13 mouse cellular contexts compared by ENCODE assay signal in the genomic region with DNA sequence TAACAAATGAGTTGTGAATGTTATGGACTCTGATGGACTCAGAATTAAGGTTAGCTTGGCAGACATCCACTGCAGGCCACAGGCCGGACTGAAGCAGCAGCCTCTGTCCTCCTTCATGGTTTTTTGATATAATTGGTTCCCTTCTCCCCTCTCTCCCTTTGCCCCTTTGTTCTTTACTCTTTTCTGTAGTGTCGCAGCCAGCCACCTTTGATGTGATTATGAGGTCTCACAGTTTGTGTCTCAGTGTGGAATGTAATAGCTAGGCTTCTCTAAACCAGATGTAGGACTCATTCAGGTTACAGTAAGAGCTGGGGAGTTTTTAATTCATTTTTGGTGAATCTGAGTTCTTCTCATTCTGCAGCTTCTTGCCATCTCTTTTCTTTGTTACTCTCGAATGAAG.
DNase-seq lines count a peak whose midpoint lies in the region; ATAC-seq lines count a peak whose summit lies in the region.
"Had no signal": no experiment of that assay in that cellular context is flagged by ENCODE, and none has a peak within 500 bp of the region (broad histone marks: within the 10 kb centered on the region; RNA-seq: fewer than 3 reads in every experiment).

No protein-coding gene starts in this region.

- no peak overlapping the region for H3K4me3 ChIP-seq in midbrain, embryonic 10.5 days
- no peak overlapping the region for H3K4me3 ChIP-seq in midbrain, embryonic 11.5 days (ENCODE audit: low read depth, low read length)
- no peak overlapping the region for H3K4me3 ChIP-seq in hindbrain, embryonic 11.5 days (ENCODE audit: low read depth, low read length)
- no peak overlapping the region for H3K4me3 ChIP-seq in midbrain, embryonic 15.5 days
- H3K4me3 ChIP-seq in heart, embryonic 12.5 days = no peak overlapping the region
- H3K4me3 ChIP-seq: intestine, embryonic 15.5 days; limb, embryonic 15.5 days; lung, embryonic 15.5 days; megakaryocyte, embryonic 14.5 days had no signal

- DNase-seq in midbrain, embryonic 10.5 days (ENCODE audit: low spot score) = no peak
- DNase-seq in midbrain, embryonic 11.5 days (ENCODE audit: low spot score, missing footprints) = no peak
- no peak for DNase-seq in hindbrain, embryonic 11.5 days (ENCODE audit: low spot score)
- DNase-seq in thymus, postnatal 4 days = peak; percentile 37
- no peak for DNase-seq in testis, postnatal 14 days (ENCODE audit: low spot score)
- DNase-seq in liver = no peak
- DNase-seq: cerebellum, adult 8-10 months had no signal

- ATAC-seq in midbrain, embryonic 11.5 days (ENCODE audit: low FRiP score) = no peak
- no peak for ATAC-seq in hindbrain, embryonic 11.5 days (ENCODE audit: low FRiP score)
- ATAC-seq in midbrain, embryonic 15.5 days (replicated peaks) = 0 out of 2 replicates have a peak, but pooled peaks have one; percentile 12
- no peak for ATAC-seq in heart, embryonic 12.5 days (ENCODE audit: insufficient number of reproducible peaks, low FRiP score)

- peaks cover 21% of the 10 kb centered on the region for H3K4me1 ChIP-seq in midbrain, embryonic 10.5 days
- peaks cover 8% of the 10 kb centered on the region; the same call in 1 of the 2 replicates for H3K4me1 ChIP-seq in midbrain, embryonic 11.5 days (ENCODE audit: control insufficient read depth, insufficient read depth, low read length)
- peaks cover 5% of the 10 kb centered on the region for H3K4me1 ChIP-seq in hindbrain, embryonic 11.5 days (replicated peaks; ENCODE audit: control insufficient read depth, insufficient read depth, low read length)
- peaks cover 18% of the 10 kb centered on the region for H3K4me1 ChIP-seq in midbrain, embryonic 15.5 days
- peaks cover 15% of the 10 kb centered on the region for H3K4me1 ChIP-seq in heart, embryonic 12.5 days (replicated peaks)
- H3K4me1 ChIP-seq: intestine, embryonic 15.5 days had no signal

- H3K36me3 ChIP-seq in midbrain, embryonic 10.5 days = no peaks in the 10 kb centered on the region
- H3K36me3 ChIP-seq in midbrain, embryonic 11.5 days (ENCODE audit: control insufficient read depth, insufficient read depth, low read length) = no peaks in the 10 kb centered on the region
- no peaks in the 10 kb centered on the region for H3K36me3 ChIP-seq in hindbrain, embryonic 11.5 days (ENCODE audit: control insufficient read depth, insufficient read depth, low read length)
- H3K36me3 ChIP-seq in midbrain, embryonic 15.5 days (replicated peaks) = no peaks in the 10 kb centered on the region
- H3K36me3 ChIP-seq in heart, embryonic 12.5 days = no peaks in the 10 kb centered on the region
- H3K36me3 ChIP-seq: intestine, embryonic 15.5 days; limb, embryonic 15.5 days; lung, embryonic 15.5 days had no signal

- no peak overlapping the region for H3K9ac ChIP-seq in midbrain, embryonic 11.5 days (ENCODE audit: low read length)
- H3K9ac ChIP-seq in hindbrain, embryonic 11.5 days (ENCODE audit: low read depth, low read length) = no peak overlapping the region
- H3K9ac ChIP-seq in midbrain, embryonic 15.5 days = no peak overlapping the region
- no peak overlapping the region for H3K9ac ChIP-seq in heart, embryonic 12.5 days
- H3K9ac ChIP-seq: intestine, embryonic 15.5 days; limb, embryonic 15.5 days; lung, embryonic 15.5 days had no signal

- H3K27me3 ChIP-seq in midbrain, embryonic 10.5 days (ENCODE audit: low read depth, poor library complexity, severe bottlenecking) = no peaks in the 10 kb centered on the region
- H3K27me3 ChIP-seq in midbrain, embryonic 11.5 days (ENCODE audit: control insufficient read depth, insufficient read depth, low read length) = no peaks in the 10 kb centered on the region
- H3K27me3 ChIP-seq in hindbrain, embryonic 11.5 days (ENCODE audit: control insufficient read depth, insufficient read depth, low read length) = no peaks in the 10 kb centered on the region
- H3K27me3 ChIP-seq in midbrain, embryonic 15.5 days (replicated peaks) = no peaks in the 10 kb centered on the region
- no peaks in the 10 kb centered on the region for H3K27me3 ChIP-seq in heart, embryonic 12.5 days (replicated peaks)
- H3K27me3 ChIP-seq: intestine, embryonic 15.5 days; limb, embryonic 15.5 days; lung, embryonic 15.5 days; megakaryocyte, embryonic 14.5 days had no signal

- 43% methylated on average over 3 of the region's 3 CpGs for WGBS in midbrain, embryonic 10.5 days
- WGBS in midbrain, embryonic 11.5 days = 42% methylated on average over 3 of the region's 3 CpGs
- WGBS in hindbrain, embryonic 11.5 days = 41% methylated on average over 3 of the region's 3 CpGs
- WGBS in midbrain, embryonic 15.5 days = 33% methylated on average over 3 of the region's 3 CpGs
- 64% methylated on average over 3 of the region's 3 CpGs for WGBS in heart, embryonic 12.5 days

- H3K4me2 ChIP-seq in midbrain, embryonic 11.5 days = no peak overlapping the region
- H3K4me2 ChIP-seq in hindbrain, embryonic 11.5 days (replicated peaks; ENCODE audit: low read depth, low read length) = no peak overlapping the region
- no peak overlapping the region for H3K4me2 ChIP-seq in midbrain, embryonic 15.5 days
- no peak overlapping the region for H3K4me2 ChIP-seq in heart, embryonic 12.5 days
- H3K4me2 ChIP-seq: intestine, embryonic 15.5 days; limb, embryonic 15.5 days; lung, embryonic 15.5 days had no signal

- peak overlapping the region; percentile 64 for H3K27ac ChIP-seq in midbrain, embryonic 10.5 days (replicated peaks)
- no peak overlapping the region for H3K27ac ChIP-seq in midbrain, embryonic 11.5 days (ENCODE audit: low read depth, low read length)
- H3K27ac ChIP-seq in hindbrain, embryonic 11.5 days (ENCODE audit: low read depth, low read length) = peak overlapping the region; percentile 31; the same call in 1 of the 2 replicates
- H3K27ac ChIP-seq in midbrain, embryonic 15.5 days = peak overlapping the region; percentile 43; the same call in 1 of the 2 replicates
- H3K27ac ChIP-seq in heart, embryonic 12.5 days (ENCODE audit: poor library complexity, severe bottlenecking) = no peak overlapping the region
- H3K27ac ChIP-seq: intestine, embryonic 15.5 days; limb, embryonic 15.5 days; lung, embryonic 15.5 days had no signal

- H3K9me3 ChIP-seq in midbrain, embryonic 10.5 days (replicated peaks) = no peaks in the 10 kb centered on the region
- H3K9me3 ChIP-seq in midbrain, embryonic 11.5 days (ENCODE audit: control insufficient read depth, low read length) = no peaks in the 10 kb centered on the region
- H3K9me3 ChIP-seq in hindbrain, embryonic 11.5 days (ENCODE audit: control insufficient read depth, low read length) = no peaks in the 10 kb centered on the region
- H3K9me3 ChIP-seq in midbrain, embryonic 15.5 days = no peaks in the 10 kb centered on the region
- no peaks in the 10 kb centered on the region for H3K9me3 ChIP-seq in heart, embryonic 12.5 days (replicated peaks)
- H3K9me3 ChIP-seq: intestine, embryonic 15.5 days; limb, embryonic 15.5 days; lung, embryonic 15.5 days; megakaryocyte, embryonic 14.5 days had no signal

Comparison
In these comparisons a context has a peak if more than half of its experiments do, and no peak if none do; other contexts are left out.
1. H3K27ac ChIP-seq: peak in midbrain, embryonic 10.5 days (single experiment), hindbrain, embryonic 11.5 days (single experiment) and midbrain, embryonic 15.5 days (single experiment); none in midbrain, embryonic 11.5 days (single experiment) and heart, embryonic 12.5 days (single experiment).